Mouse (Mus musculus) stomach, postnatal 0 days (tissue): ENCODE measurements around the gene Hspbp1. TPM values are rescaled to one million over a fixed set of nuclear protein-coding genes. Genes with fewer than 3 reads are reported as not detected.

Experiments used
- ATAC-seq: fragments of 200-750 bp; cut with Nextera tagmentation; 2 replicates; pipeline ENCODE4 v1.8.0; 2017; ENCODE audit not compliant: low FRiP score, low TSS enrichment
- DNase-seq: peaks from one replicate; pipeline ENCODE4 v3.0.0-alpha.2; 2016; ENCODE audit warnings: low spot score
- H3K27ac ChIP-seq: fragments of 300-500 bp; sonication (generic); replicated peaks from 2 replicates; pipeline ENCODE4 v1.5.1; 2014; ENCODE audit warnings: mild to moderate bottlenecking, control low read depth
- H3K27me3 ChIP-seq: fragments of 300-500 bp; sonication (generic); 2 replicates; pipeline ENCODE4 v1.6.1; 2014; ENCODE audit warnings: low read length; ENCODE audit not compliant: control insufficient read depth, insufficient read depth
- H3K36me3 ChIP-seq: fragments of 300-500 bp; sonication (generic); 2 replicates; pipeline ENCODE4 v1.6.1; 2014; ENCODE audit warnings: low read length, mixed read lengths; ENCODE audit not compliant: control insufficient read depth, insufficient read depth
- H3K4me1 ChIP-seq: fragments of 300-500 bp; sonication (generic); replicated peaks from 2 replicates; pipeline ENCODE4 v1.6.1; 2014; ENCODE audit warnings: antibody characterized with exemption; ENCODE audit not compliant: control insufficient read depth, insufficient read depth
- H3K4me2 ChIP-seq: fragments of 300-500 bp; sonication (generic); replicated peaks from 2 replicates; pipeline ENCODE4 v1.6.1; 2014; ENCODE audit warnings: low read depth, mild to moderate bottlenecking, control low read depth, moderate library complexity
- H3K4me3 ChIP-seq: fragments of 300-500 bp; sonication (generic); 2 replicates; pipeline ENCODE4 v1.5.1; 2014; ENCODE audit warnings: low read depth, low read length, control low read depth
- H3K9ac ChIP-seq: fragments of 300-500 bp; sonication (generic); 2 replicates; pipeline ENCODE4 v1.6.1; 2014; ENCODE audit warnings: mild to moderate bottlenecking, low read length, control low read depth, mixed read lengths
- H3K9me3 ChIP-seq: fragments of 300-500 bp; sonication (generic); 2 replicates; pipeline ENCODE4 v1.6.1; 2016; ENCODE audit warnings: low read length; ENCODE audit not compliant: control insufficient read depth
- CTCF ChIP-seq: IDR thresholded peaks from 2 replicates; pipeline ENCODE4 v1.5.1; 2016; ENCODE audit warnings: antibody characterized with exemption, low read depth, mild to moderate bottlenecking, moderate library complexity
- EP300 ChIP-seq: optimal IDR thresholded peaks from 2 replicates; pipeline ENCODE3; 2016; ENCODE audit warnings: antibody characterized with exemption
- WGBS: fragments of 180-500 bp; shearing (Covaris S2); extraction: QIAGEN DNeasy Blood & Tissue Kit; methylation state at CpG from one replicate; pipeline ENCODE4 v1.1.7; 2014; 5-methylcytosine and 5-hydroxymethylcytosine counted together
- polyA plus RNA-seq: library from polyadenylated mRNA; unstranded; fragments of >200 nt; fragmentation: Nextera tagmentation; extraction: Ambion mirVana; gene quantifications from 2 replicates; pipeline ENCODE4 v1.2.1, GENCODE M21; 2015

Gene Hspbp1
- polyA plus RNA-seq, 1 experiment from 2014 or later: 59.1 TPM

DNA sequence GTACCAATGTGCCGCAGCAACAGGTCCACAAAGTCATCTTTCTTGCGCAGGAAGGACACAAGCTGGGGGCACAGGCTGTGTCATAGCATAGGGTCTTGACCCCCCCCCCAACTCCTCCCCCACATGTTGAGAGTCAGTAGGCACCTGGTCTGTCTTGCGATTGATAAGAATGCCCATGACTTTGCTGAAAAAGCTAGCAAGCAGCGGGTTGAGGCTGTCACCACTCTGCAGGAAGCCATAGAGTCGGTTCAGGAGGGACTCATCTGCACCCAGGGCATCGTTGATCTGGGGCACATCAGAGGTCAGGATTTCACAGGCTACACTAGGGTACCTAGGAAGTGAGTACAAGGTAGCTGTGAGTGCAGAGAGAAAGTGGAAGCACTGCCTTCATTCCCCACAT, 41.6 kb downstream of the Hspbp1 start:
- Histone ChIP-seq H3K4me1 (no peaks in the 10 kb centered on the region), H3K27me3 (no peaks in the 10 kb centered on the region), H3K36me3 (peaks cover 35% of the 10 kb centered on the region), H3K9me3 (no peaks in the 10 kb centered on the region), H3K27ac (no peak overlapping the region), H3K4me3 (no peak overlapping the region), H3K4me2 (no peak overlapping the region), H3K9ac (no peak overlapping the region)
- no peak for DNase-seq
- TF ChIP-seq CTCF (no peak), EP300 (no peak)
- ATAC-seq: no peak
- WGBS: 96% methylated on average over 6 of the region's 6 CpGs

DNA sequence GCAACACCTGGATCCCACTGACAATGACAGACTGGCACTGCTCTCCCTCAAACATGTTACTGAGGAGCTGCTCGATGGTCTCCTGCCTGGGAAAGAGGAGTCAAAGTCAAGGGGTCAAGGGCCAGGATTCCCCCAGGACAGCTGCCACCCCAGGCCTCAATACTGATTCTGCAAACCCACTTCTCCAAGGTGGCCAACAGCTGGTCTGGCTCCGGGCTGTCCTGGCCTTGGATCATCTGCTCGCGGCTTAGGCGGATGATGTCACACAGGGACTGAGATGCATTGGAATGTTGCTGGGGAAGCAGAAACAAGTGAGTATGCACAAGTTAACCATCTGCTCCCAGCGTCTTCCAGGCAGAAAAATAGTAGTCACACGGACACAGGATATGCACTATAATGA, 42.9 kb downstream of the Hspbp1 start:
- 63% methylated on average over 7 of the region's 7 CpGs for WGBS
- DNase-seq: no peak
- H3K9ac ChIP-seq: no peak overlapping the region
- no peaks in the 10 kb centered on the region for H3K27me3 ChIP-seq
- H3K36me3 ChIP-seq: peaks cover 35% of the 10 kb centered on the region
- H3K4me2 ChIP-seq: no peak overlapping the region
- H3K27ac ChIP-seq: no peak overlapping the region
- no peaks in the 10 kb centered on the region for H3K9me3 ChIP-seq
- ATAC-seq: no peak
- no peaks in the 10 kb centered on the region for H3K4me1 ChIP-seq
- H3K4me3 ChIP-seq: no peak overlapping the region
- no peak for TF ChIP-seq CTCF

DNA sequence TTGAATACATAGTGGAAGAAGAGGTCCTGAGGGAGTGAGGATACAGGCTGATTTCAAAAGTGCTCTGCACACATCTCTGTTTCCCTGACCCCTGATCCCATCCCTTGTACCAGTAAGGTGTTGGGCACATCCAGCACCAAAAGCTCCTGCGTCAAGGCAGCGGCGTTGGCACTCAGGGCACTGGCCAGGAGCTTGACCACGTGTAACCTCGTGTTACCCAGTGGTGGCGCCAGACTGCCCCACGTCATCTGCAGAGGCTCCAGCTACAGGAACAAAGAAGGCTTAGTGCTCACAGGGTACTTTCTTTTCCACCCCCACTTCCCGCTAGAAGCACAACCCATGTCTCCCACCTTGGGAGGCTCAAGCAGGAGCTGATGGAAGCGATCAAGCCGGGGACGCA, 43.7 kb downstream of the Hspbp1 start:
- H3K9ac ChIP-seq: no peak overlapping the region
- no peaks in the 10 kb centered on the region for H3K27me3 ChIP-seq
- H3K9me3 ChIP-seq: no peaks in the 10 kb centered on the region
- no peak overlapping the region for H3K27ac ChIP-seq
- WGBS: 78% methylated on average over 11 of the region's 11 CpGs
- ATAC-seq (0 out of 2 replicates have a peak, but pooled peaks have one; percentile 10), DNase-seq (no peak)
- no peaks in the 10 kb centered on the region for H3K4me1 ChIP-seq
- peaks cover 32% of the 10 kb centered on the region for H3K36me3 ChIP-seq
- H3K4me3 ChIP-seq: no peak overlapping the region
- H3K4me2 ChIP-seq: no peak overlapping the region
- TF ChIP-seq EP300: no peak
- peak; percentile 18; the same call in 1 of the 2 replicates for TF ChIP-seq CTCF

DNA sequence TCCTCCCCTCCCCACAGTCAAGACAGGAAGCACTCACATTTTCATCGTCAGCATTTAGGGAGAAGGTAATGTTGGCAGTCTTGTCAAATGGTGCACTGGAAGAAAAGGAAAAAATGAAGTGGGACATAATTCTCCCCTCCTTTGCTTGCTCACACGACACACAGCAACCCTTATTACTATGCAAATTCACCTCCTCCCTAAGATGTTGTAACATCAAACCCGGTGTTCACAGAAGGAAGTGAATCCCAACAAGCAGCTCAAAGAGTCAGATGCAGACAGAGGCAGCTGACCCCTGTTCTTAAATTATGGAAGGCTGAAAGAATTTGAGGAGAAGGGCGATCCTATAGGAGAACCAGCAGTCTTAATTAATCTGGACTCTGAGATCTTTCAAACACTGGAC, 48.7 kb downstream of the Hspbp1 start:
- 75% methylated on average over 4 of the region's 4 CpGs for WGBS
- TF ChIP-seq EP300 (no peak), CTCF (no peak)
- peaks cover 42% of the 10 kb centered on the region for H3K36me3 ChIP-seq
- DNase-seq (no peak), ATAC-seq (no peak)
- no peak overlapping the region for H3K4me2 ChIP-seq
- no peak overlapping the region for H3K9ac ChIP-seq
- H3K27ac ChIP-seq: no peak overlapping the region
- H3K9me3 ChIP-seq: no peaks in the 10 kb centered on the region
- no peaks in the 10 kb centered on the region for H3K4me1 ChIP-seq
- H3K4me3 ChIP-seq: no peak overlapping the region
- no peaks in the 10 kb centered on the region for H3K27me3 ChIP-seq

DNA sequence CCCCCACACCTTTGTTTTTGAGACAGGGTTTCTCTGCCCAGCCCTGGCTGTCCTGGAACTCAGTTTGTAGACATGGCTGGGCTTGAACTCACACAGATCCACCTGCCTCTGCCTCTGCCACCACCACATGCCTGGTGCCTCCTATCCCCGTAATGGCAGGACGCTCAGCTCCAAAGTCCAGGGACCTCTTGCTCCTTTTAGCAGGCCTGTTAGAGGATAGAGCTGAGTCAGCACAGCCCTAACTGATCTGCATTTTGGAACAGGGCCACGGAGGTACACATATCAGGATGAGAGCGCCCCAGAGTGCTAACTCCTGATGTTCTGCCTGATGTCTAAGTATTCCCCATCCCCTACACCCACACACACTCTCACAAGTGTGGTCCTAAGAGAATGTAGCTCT, 53.8 kb downstream of the Hspbp1 start, which contains the start of gene Tmem86b:
Gene Tmem86b, minus strand, starts transcription at position 392 of the 400 bp plus-strand sequence.
- Histone ChIP-seq H3K4me2 (no peak within 1 kb of the TSS), H3K4me3 (no peak within 1 kb of the TSS), H3K9ac (no peak within 1 kb of the TSS), H3K27ac (no peak within 1 kb of the TSS), H3K4me1 (no peaks in the 10 kb centered on the region), H3K36me3 (peaks cover 34% of the 10 kb centered on the region), H3K27me3 (no peaks in the 10 kb centered on the region), H3K9me3 (no peaks in the 10 kb centered on the region)
- TF ChIP-seq CTCF (no peak), EP300 (no peak)
- DNase-seq (no peak), ATAC-seq (0 out of 2 replicates have a peak, but pooled peaks have one; percentile 11)
- WGBS: 81% methylated on average over 4 of the region's 4 CpGs

DNA sequence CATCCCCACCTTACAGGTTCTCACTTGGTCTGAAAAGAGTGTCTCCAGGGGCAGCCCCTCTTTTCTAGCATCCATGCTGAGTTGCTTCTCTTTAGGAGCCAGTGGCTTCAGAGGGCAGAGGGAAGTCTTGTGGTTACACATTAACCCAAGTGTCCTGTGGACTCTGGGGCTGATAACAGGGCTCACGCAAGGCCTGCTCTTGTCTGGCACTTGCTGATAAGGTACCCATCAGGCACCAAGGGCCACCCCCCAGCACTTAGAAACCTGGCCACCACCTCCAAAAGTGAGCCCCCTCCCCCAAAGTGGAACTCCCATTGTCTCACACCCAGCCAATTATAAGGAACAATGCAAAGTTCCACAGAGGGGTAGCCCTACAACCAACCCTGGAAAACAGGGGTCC, 54.7 kb downstream of the Hspbp1 start:
- Histone ChIP-seq H3K4me1 (no peaks in the 10 kb centered on the region), H3K27ac (no peak overlapping the region), H3K36me3 (peaks cover 28% of the 10 kb centered on the region), H3K4me3 (no peak overlapping the region), H3K9ac (no peak overlapping the region), H3K4me2 (no peak overlapping the region), H3K9me3 (no peaks in the 10 kb centered on the region), H3K27me3 (no peaks in the 10 kb centered on the region)
- ATAC-seq (0 out of 2 replicates have a peak, but pooled peaks have one; percentile 7), DNase-seq (no peak)
- no peak for TF ChIP-seq CTCF
- no peak for TF ChIP-seq EP300
- WGBS: 60% methylated on average over 1 of the region's 1 CpGs
